Comparison of ENCODE assay signal across 13 mouse cellular contexts in genomic region chr7:89558446-89559039, GRCm38 (mm10). TPM values are rescaled to one million over a fixed set of nuclear protein-coding genes. Genes with fewer than 3 reads are reported as not detected.
DNase-seq lines count a peak whose midpoint lies in the region; ATAC-seq lines count a peak whose summit lies in the region.
"Had no signal": no experiment of that assay in that cellular context is flagged by ENCODE, and none has a peak within 500 bp of the region (broad histone marks: within the 10 kb centered on the region; RNA-seq: fewer than 3 reads in every experiment).

No protein-coding gene starts in this region.

- H3K4me1 ChIP-seq in hindbrain, embryonic 10.5 days (replicated peaks), result peaks cover 5% of the 10 kb centered on the region
- H3K4me1 ChIP-seq in hindbrain, embryonic 13.5 days (replicated peaks), result 0 out of 2 replicates have a peak, but pooled peaks cover 5% of the 10 kb centered on the region
- peaks cover 5% of the 10 kb centered on the region for H3K4me1 ChIP-seq in forebrain, embryonic 12.5 days
- H3K4me1 ChIP-seq: midbrain, embryonic 15.5 days had no signal

- H3K4me3 ChIP-seq in hindbrain, embryonic 10.5 days, result no peak overlapping the region
- no peak overlapping the region for H3K4me3 ChIP-seq in hindbrain, embryonic 13.5 days
- no peak overlapping the region for H3K4me3 ChIP-seq in forebrain, embryonic 12.5 days (replicated peaks)
- H3K4me3 ChIP-seq: heart, adult 2 months; midbrain, embryonic 15.5 days had no signal

- ATAC-seq in hindbrain, embryonic 13.5 days (ENCODE audit: low FRiP score), result no peak
- ATAC-seq in forebrain, embryonic 12.5 days (ENCODE audit: low FRiP score), result peak; percentile 14; the same call in 1 of the 2 replicates
- ATAC-seq: midbrain, embryonic 15.5 days had no signal

- intact Hi-C loops in heart, postnatal 10 days (cut with DNase I), result no loop called here

- H3K27ac ChIP-seq in hindbrain, embryonic 10.5 days, result 0 out of 2 replicates have a peak overlapping the region, but pooled peaks have one; percentile 0
- H3K27ac ChIP-seq in hindbrain, embryonic 13.5 days, result no peak overlapping the region
- no peak overlapping the region for H3K27ac ChIP-seq in forebrain, embryonic 12.5 days
- H3K27ac ChIP-seq: heart, adult 2 months; hindbrain, embryonic 14.5 days; midbrain, embryonic 15.5 days had no signal

- DNase-seq in hindbrain, embryonic 10.5 days (ENCODE audit: low spot score), result no peak
- peak; percentile 38 for DNase-seq in Muller cell, postnatal 12 days (ENCODE audit: inconsistent ontology term)
- DNase-seq in layer of hippocampus, adult 8-10 months (ENCODE audit: low spot score in 2 of 2), result peak; percentile 34 to 48
- no peak for DNase-seq in heart, postnatal 10 days
- DNase-seq in frontal cortex, postnatal 25 days (ENCODE audit: low spot score in 2 of 2), result no peak
- no peak for DNase-seq in retina, embryonic 14.5 days (ENCODE audit: low spot score)
- DNase-seq: cerebellum, adult 9-10 months; heart, adult 2 months; right cerebral cortex, postnatal 4 days had no signal

- no peak overlapping the region for H3K4me2 ChIP-seq in hindbrain, embryonic 13.5 days
- no peak overlapping the region for H3K4me2 ChIP-seq in forebrain, embryonic 12.5 days
- H3K4me2 ChIP-seq: hindbrain, embryonic 14.5 days; midbrain, embryonic 15.5 days had no signal

- WGBS in hindbrain, embryonic 10.5 days, result 83% methylated on average over 11 of the region's 11 CpGs
- 74% methylated on average over 11 of the region's 11 CpGs for whole genome bisulfite sequencing in hindbrain, embryonic 13.5 days
- 78% methylated on average over 11 of the region's 11 CpGs for WGBS in forebrain, embryonic 12.5 days

- H3K27me3 ChIP-seq in hindbrain, embryonic 10.5 days (ENCODE audit: insufficient read depth, poor library complexity, severe bottlenecking), result no peaks in the 10 kb centered on the region
- 0 out of 2 replicates have a peak, but pooled peaks cover 3% of the 10 kb centered on the region for H3K27me3 ChIP-seq in hindbrain, embryonic 13.5 days
- H3K27me3 ChIP-seq in forebrain, embryonic 12.5 days, result no peaks in the 10 kb centered on the region
- H3K27me3 ChIP-seq: midbrain, embryonic 15.5 days had no signal

- no peaks in the 10 kb centered on the region for H3K9me3 ChIP-seq in hindbrain, embryonic 10.5 days
- no peaks in the 10 kb centered on the region for H3K9me3 ChIP-seq in hindbrain, embryonic 13.5 days
- no peaks in the 10 kb centered on the region for H3K9me3 ChIP-seq in forebrain, embryonic 12.5 days
- H3K9me3 ChIP-seq: midbrain, embryonic 15.5 days had no signal

- H3K36me3 ChIP-seq in hindbrain, embryonic 10.5 days, result no peaks in the 10 kb centered on the region
- no peaks in the 10 kb centered on the region for H3K36me3 ChIP-seq in hindbrain, embryonic 13.5 days
- no peaks in the 10 kb centered on the region for H3K36me3 ChIP-seq in forebrain, embryonic 12.5 days (replicated peaks)
- H3K36me3 ChIP-seq: midbrain, embryonic 15.5 days had no signal

- H3K9ac ChIP-seq in hindbrain, embryonic 13.5 days, result no peak overlapping the region
- no peak overlapping the region for H3K9ac ChIP-seq in forebrain, embryonic 12.5 days
- H3K9ac ChIP-seq: hindbrain, embryonic 14.5 days; midbrain, embryonic 15.5 days had no signal

RNA-seq across cellular contexts. Expression of gene Prss23, which starts 31.6 kb away (rescaled TPM):
- 23.6 and 25.3 TPM in 2 replicates for polyA plus RNA-seq in hindbrain, embryonic 10.5 days (2016; fragmentation: Nextera tagmentation; extraction: Ambion mirVana)
- polyA plus RNA-seq in hindbrain, embryonic 13.5 days (2015; fragmentation: Nextera tagmentation; extraction: Ambion mirVana), result 19.5 and 22.1 TPM in 2 replicates
- 21.3 and 22.3 TPM in 2 replicates for polyA plus RNA-seq in forebrain, embryonic 12.5 days (2016; fragmentation: Nextera tagmentation; extraction: Ambion mirVana)
- 10 to 100 TPM; 13.2 to 19.0 (median 14.2) TPM for total RNA-seq in layer of hippocampus, adult 8-10 months (2022)
- 10 to 100 TPM; 30.0 to 33.1 TPM for total RNA-seq in heart, postnatal 10 days (2021)

Comparison
In these comparisons a context has a peak if more than half of its experiments do, and no peak if none do; other contexts are left out.
1. DNase-seq: peak in Muller cell, postnatal 12 days (single experiment) and layer of hippocampus, adult 8-10 months (2 of 2); none in hindbrain, embryonic 10.5 days (single experiment), heart, postnatal 10 days (0 of 2), frontal cortex, postnatal 25 days (0 of 2) and retina, embryonic 14.5 days (single experiment).